ENCODE assay signal across 12 mouse cellular contexts in the genomic region with DNA sequence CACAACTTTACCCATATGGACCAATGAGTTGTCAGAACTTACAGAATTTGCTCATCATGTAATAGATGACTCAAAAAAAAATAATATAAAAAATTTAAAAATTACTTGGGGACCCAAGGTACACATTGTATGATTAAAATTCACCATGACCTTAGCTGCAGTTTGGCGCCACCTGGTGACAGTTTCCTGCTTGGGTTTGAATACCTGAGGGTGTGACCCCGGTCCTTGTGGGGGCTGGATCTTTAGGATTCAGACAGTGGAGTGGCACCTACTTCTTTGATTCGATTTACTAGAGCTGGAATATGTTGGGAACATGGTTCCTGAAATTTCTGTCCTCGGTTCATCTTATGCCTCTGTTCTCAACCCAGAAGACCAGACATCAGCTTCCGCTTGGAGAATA.
DNase-seq lines count a peak whose midpoint lies in the region; ATAC-seq lines count a peak whose summit lies in the region.
"Had no signal": no experiment of that assay in that cellular context is flagged by ENCODE, and none has a peak within 500 bp of the region (broad histone marks: within the 10 kb centered on the region; RNA-seq: fewer than 3 reads in every experiment).

No protein-coding gene starts in this region.

- peak; percentile 8 to 34 for DNase-seq in cerebellum, postnatal 25 days
- DNase-seq in cerebellum, adult 9-11 months = no peak
- DNase-seq in liver (peak; percentile 35), ES-CJ7 (ENCODE audit: low read depth, low spot score) (peak; percentile 41)
- peak; percentile 17 for DNase-seq in embryo, embryonic 10.5 days (ENCODE audit: low spot score)
- DNase-seq in spleen, adult 18-20 months = no peak

- ATAC-seq in liver, embryonic 12.5 days = no peak
- no peak for ATAC-seq in midbrain, embryonic 15.5 days (replicated peaks)
- ATAC-seq: forebrain, embryonic 13.5 days had no signal

- H3K27me3 ChIP-seq in liver, embryonic 12.5 days (replicated peaks) = no peaks in the 10 kb centered on the region
- H3K27me3 ChIP-seq in midbrain, embryonic 15.5 days (replicated peaks) = no peaks in the 10 kb centered on the region
- H3K27me3 ChIP-seq: forebrain, embryonic 13.5 days; midbrain, embryonic 12.5 days; stomach, embryonic 15.5 days had no signal

- H3K9me3 ChIP-seq in liver, embryonic 12.5 days (replicated peaks) = no peaks in the 10 kb centered on the region
- no peaks in the 10 kb centered on the region for H3K9me3 ChIP-seq in midbrain, embryonic 15.5 days
- H3K9me3 ChIP-seq: forebrain, embryonic 13.5 days; G1E; midbrain, embryonic 12.5 days; stomach, embryonic 15.5 days had no signal

- no peaks in the 10 kb centered on the region for H3K36me3 ChIP-seq in liver, embryonic 12.5 days
- H3K36me3 ChIP-seq in midbrain, embryonic 15.5 days (replicated peaks) = no peaks in the 10 kb centered on the region
- H3K36me3 ChIP-seq: G1E; midbrain, embryonic 12.5 days; stomach, embryonic 15.5 days had no signal

- H3K4me1 ChIP-seq in liver, embryonic 12.5 days = no peaks in the 10 kb centered on the region
- H3K4me1 ChIP-seq in midbrain, embryonic 15.5 days = no peaks in the 10 kb centered on the region
- H3K4me1 ChIP-seq: forebrain, embryonic 13.5 days; midbrain, embryonic 12.5 days; stomach, embryonic 15.5 days had no signal

- no peak overlapping the region for H3K27ac ChIP-seq in liver, embryonic 12.5 days
- no peak overlapping the region for H3K27ac ChIP-seq in midbrain, embryonic 15.5 days
- H3K27ac ChIP-seq: forebrain, embryonic 13.5 days; midbrain, embryonic 12.5 days; stomach, embryonic 15.5 days had no signal

- no peak overlapping the region for H3K9ac ChIP-seq in liver, embryonic 12.5 days
- H3K9ac ChIP-seq in midbrain, embryonic 15.5 days = no peak overlapping the region
- H3K9ac ChIP-seq: forebrain, embryonic 13.5 days; midbrain, embryonic 12.5 days; stomach, embryonic 15.5 days had no signal

- 50% methylated on average over 5 of the region's 5 CpGs for WGBS in liver, embryonic 12.5 days (ENCODE audit: insufficient replicate concordance)
- WGBS in midbrain, embryonic 15.5 days = 69% methylated on average over 5 of the region's 5 CpGs

- H3K4me3 ChIP-seq in liver, embryonic 12.5 days = no peak overlapping the region
- no peak overlapping the region for H3K4me3 ChIP-seq in midbrain, embryonic 15.5 days
- H3K4me3 ChIP-seq: forebrain, embryonic 13.5 days; midbrain, embryonic 12.5 days; stomach, embryonic 15.5 days had no signal

- H3K4me2 ChIP-seq in liver, embryonic 12.5 days = no peak overlapping the region
- no peak overlapping the region for H3K4me2 ChIP-seq in midbrain, embryonic 15.5 days
- H3K4me2 ChIP-seq: forebrain, embryonic 13.5 days; midbrain, embryonic 12.5 days; stomach, embryonic 15.5 days had no signal

Comparison
In these comparisons a context has a peak if more than half of its experiments do, and no peak if none do; other contexts are left out.
1. DNase-seq: peak in cerebellum, postnatal 25 days (2 of 2), liver (single experiment), ES-CJ7 (single experiment) and embryo, embryonic 10.5 days (single experiment); none in cerebellum, adult 9-11 months (single experiment) and spleen, adult 18-20 months (0 of 2).